Mouse (Mus musculus): ENCODE results near the gene Slc10a7. TPM values are rescaled to one million over a fixed set of nuclear protein-coding genes. Genes with fewer than 3 reads are reported as not detected.

Gene Slc10a7
- polyA plus RNA-seq, 1 experiment = 5.2 TPM

DNA sequence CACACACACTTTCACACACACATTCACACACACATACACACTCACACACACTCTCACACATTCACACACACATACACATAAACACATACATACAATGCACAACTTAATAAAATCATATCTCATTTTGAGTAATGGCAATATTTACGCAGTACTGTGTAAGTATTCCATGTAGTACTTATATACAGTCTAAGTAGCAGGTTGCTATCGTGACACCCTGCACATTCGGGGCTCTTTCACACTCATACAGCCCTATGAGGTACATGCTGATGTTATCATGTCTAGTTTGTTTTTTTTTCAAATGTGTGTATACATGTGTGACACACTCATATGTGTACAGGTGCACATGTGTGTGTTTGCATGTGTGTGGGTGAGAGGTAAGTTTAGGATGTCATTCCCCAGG lies 261.4 kb downstream of the Slc10a7 start:
- no peak overlapping the region for H3K27ac ChIP-seq (ENCODE audit: insufficient read depth, low read depth, low read length)

DNA sequence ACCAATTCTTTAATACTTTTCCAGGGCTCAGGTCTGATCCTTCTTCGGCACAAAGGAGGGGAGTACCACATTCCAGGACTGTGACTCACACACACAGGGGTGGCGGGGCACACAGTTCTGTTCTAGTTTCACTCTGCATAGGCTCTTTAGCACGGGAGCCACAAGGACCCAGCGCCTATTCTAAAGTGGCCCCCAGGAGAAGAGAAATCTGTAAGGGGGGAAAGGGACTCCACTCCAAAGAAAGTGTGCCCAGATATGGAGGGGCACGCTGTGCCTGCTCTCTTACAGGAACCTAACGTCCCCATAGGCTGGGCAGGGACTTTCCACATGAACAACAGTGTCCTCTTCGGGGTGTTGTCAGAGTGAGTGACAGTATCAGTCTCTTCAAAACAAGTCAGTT lies 262.1 kb downstream of the Slc10a7 start:
- Histone ChIP-seq H3K4me1 (ENCODE audit: control insufficient read depth, insufficient read depth, insufficient read length, low read length) (no peaks in the 10 kb centered on the region), H3K4me3 (ENCODE audit: low read depth, low read length) (no peak overlapping the region), H3K36me3 (ENCODE audit: control insufficient read depth, insufficient read depth, low read length) (no peaks in the 10 kb centered on the region), H3K27ac (ENCODE audit: insufficient read depth, low read depth, low read length) (no peak overlapping the region), H3K27me3 (ENCODE audit: control insufficient read depth, insufficient read depth, low read length) (no peaks in the 10 kb centered on the region)
- WGBS = 54% methylated on average over 7 of the region's 7 CpGs
- TF ChIP-seq POLR2A (IDR thresholded peaks at IDR 0.05; ENCODE audit: low read depth, low read length) (no peak), CTCF (IDR thresholded peaks at IDR 0.05; ENCODE audit: extremely low read depth, insufficient read length, insufficient replicate concordance, low read depth, low read length) (no peak)

More for the DNA sequence above, 261.4 kb downstream of the Slc10a7 start:
- Histone ChIP-seq H3K27me3 (ENCODE audit: control insufficient read depth, insufficient read depth, low read length) (no peaks in the 10 kb centered on the region), H3K4me1 (ENCODE audit: control insufficient read depth, insufficient read depth, insufficient read length, low read length) (no peaks in the 10 kb centered on the region), H3K36me3 (ENCODE audit: control insufficient read depth, insufficient read depth, low read length) (no peaks in the 10 kb centered on the region), H3K4me3 (ENCODE audit: low read depth, low read length) (no peak overlapping the region)
- 89% methylated on average over 3 of the region's 3 CpGs for WGBS
- TF ChIP-seq CTCF (IDR thresholded peaks at IDR 0.05; ENCODE audit: extremely low read depth, insufficient read length, insufficient replicate concordance, low read depth, low read length) = no peak
- TF ChIP-seq POLR2A (IDR thresholded peaks at IDR 0.05; ENCODE audit: low read depth, low read length) = no peak

DNA sequence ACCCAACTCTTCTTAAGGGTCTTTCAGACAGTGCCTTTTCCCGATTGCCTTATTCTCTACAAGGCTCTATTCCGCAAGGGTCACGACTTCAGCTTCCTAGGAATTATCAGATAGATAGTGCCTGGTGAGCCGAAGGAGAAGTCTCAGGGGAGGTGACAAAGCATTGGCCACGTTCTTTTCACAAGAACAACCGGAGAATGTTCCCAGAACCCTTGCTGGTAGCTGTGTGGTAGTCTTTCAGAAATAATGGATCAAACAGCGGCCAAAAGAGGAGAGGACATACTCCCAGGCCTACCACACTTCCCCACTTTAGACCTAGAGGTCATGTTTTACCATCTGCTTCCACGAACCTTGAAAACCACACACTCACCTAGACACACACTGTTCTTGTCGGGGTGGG lies 267.7 kb downstream of the Slc10a7 start:
- H3K36me3 ChIP-seq (ENCODE audit: control insufficient read depth, insufficient read depth, low read length) = no peaks in the 10 kb centered on the region
- no peak overlapping the region for H3K27ac ChIP-seq (ENCODE audit: insufficient read depth, low read depth, low read length)
- H3K4me3 ChIP-seq (ENCODE audit: low read depth, low read length) = no peak overlapping the region
- H3K4me1 ChIP-seq (ENCODE audit: control insufficient read depth, insufficient read depth, insufficient read length, low read length) = no peaks in the 10 kb centered on the region
- H3K27me3 ChIP-seq (ENCODE audit: control insufficient read depth, insufficient read depth, low read length) = no peaks in the 10 kb centered on the region
- 79% methylated on average over 9 of the region's 9 CpGs for WGBS
- TF ChIP-seq POLR2A (IDR thresholded peaks at IDR 0.05; ENCODE audit: low read depth, low read length) (no peak), CTCF (IDR thresholded peaks at IDR 0.05; ENCODE audit: extremely low read depth, insufficient read length, insufficient replicate concordance, low read depth, low read length) (no peak)

Other genes with a start within 250 kb of the Slc10a7 start
- not detected in 2 replicates for gene Pou4f2, start 72.7 kb upstream of the Slc10a7 start, polyA plus RNA-seq (2012; rRNA removed)
- gene Rbmxl1, start 448 bp upstream of the Slc10a7 start, polyA plus RNA-seq (2012; rRNA removed) = 7.1 and 9.3 TPM in 2 replicates